Mouse (Mus musculus) liver, embryonic 16.5 days (tissue): ENCODE data around the gene Elfn1. TPM values are rescaled to one million over a fixed set of nuclear protein-coding genes. Genes with fewer than 3 reads are reported as not detected.
A peak's percentile ranks its signal among the peaks of the same experiment; 100 is the strongest.

ENCODE experiments used
- ATAC-seq: fragments of 200-750 bp; cut with Nextera tagmentation; 2 replicates; pipeline ENCODE4 v1.8.0; 2017; ENCODE audit warnings: low read depth, mild to moderate bottlenecking, moderate number of reproducible peaks, moderate library complexity
- H3K27ac ChIP-seq: fragments of 300-500 bp; sonication (generic); 2 replicates; pipeline ENCODE4 v1.5.1; 2014; ENCODE audit warnings: mild to moderate bottlenecking, low read length
- H3K27me3 ChIP-seq: fragments of 300-500 bp; sonication (generic); 2 replicates; pipeline ENCODE4 v1.6.1; 2014; ENCODE audit warnings: low read depth, low read length, mixed read lengths; ENCODE audit not compliant: control insufficient read depth, insufficient read depth
- H3K36me3 ChIP-seq: fragments of 300-500 bp; sonication (generic); 2 replicates; pipeline ENCODE4 v1.6.1; 2014; ENCODE audit warnings: mild to moderate bottlenecking; ENCODE audit not compliant: control insufficient read depth, insufficient read depth
- H3K4me1 ChIP-seq: fragments of 300-500 bp; sonication (generic); 2 replicates; pipeline ENCODE4 v1.6.1; 2014; ENCODE audit warnings: low read depth, low read length, mixed read lengths; ENCODE audit not compliant: control insufficient read depth
- H3K4me2 ChIP-seq: fragments of 300-500 bp; sonication (generic); 2 replicates; pipeline ENCODE4 v1.6.1; 2014; ENCODE audit warnings: low read depth, low read length, mixed read lengths
- H3K4me3 ChIP-seq: fragments of 300-500 bp; sonication (generic); 2 replicates; pipeline ENCODE4 v1.5.1; 2014; ENCODE audit warnings: low read depth, mild to moderate bottlenecking, low read length
- H3K9ac ChIP-seq: fragments of 300-500 bp; sonication (generic); 2 replicates; pipeline ENCODE4 v1.6.1; 2014; ENCODE audit warnings: low read depth, low read length
- H3K9me3 ChIP-seq: fragments of 300-500 bp; sonication (generic); replicated peaks from 2 replicates; pipeline ENCODE4 v1.6.1; 2016; ENCODE audit warnings: low read length; ENCODE audit not compliant: control insufficient read depth
- WGBS: fragments of 180-500 bp; shearing (Covaris S2); extraction: QIAGEN DNeasy Blood & Tissue Kit; methylation state at CpG from one replicate; pipeline ENCODE4 v1.1.7; 2014; ENCODE audit not compliant: insufficient replicate concordance; 5-methylcytosine and 5-hydroxymethylcytosine counted together
- polyA plus RNA-seq: library from polyadenylated mRNA; unstranded; fragments of >200 nt; fragmentation: Nextera tagmentation; extraction: Ambion mirVana; gene quantifications from 2 replicates; pipeline ENCODE4 v1.2.1, GENCODE M21; 2015

Gene Elfn1
- polyA plus RNA-seq, 1 experiment from 2014 or later: not detected

DNA sequence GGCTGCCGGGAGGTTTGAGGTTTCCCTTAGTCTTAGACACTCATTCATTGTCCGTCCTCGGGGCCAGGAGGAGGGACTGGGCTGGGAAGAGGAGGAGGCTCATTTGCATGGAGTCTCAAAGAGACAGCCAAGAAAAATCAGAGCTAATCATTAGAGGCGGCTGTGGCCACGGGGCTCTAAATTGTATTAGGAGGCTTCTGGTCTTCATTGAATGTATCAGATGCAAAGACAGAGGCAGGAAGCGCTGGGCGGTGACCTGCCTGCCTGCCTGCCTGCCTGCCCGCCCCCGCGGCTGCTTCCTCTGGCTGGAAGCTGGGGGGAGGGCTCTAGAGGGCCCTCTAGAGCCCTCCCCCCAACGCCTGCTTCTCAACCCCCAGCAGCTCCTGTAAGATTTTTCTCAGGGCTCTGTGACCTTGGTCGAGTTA, 23.2 kb downstream of the Elfn1 start:
- Histone ChIP-seq H3K4me1 (no peaks in the 10 kb centered on the region), H3K9ac (no peak overlapping the region), H3K27ac (no peak overlapping the region), H3K27me3 (peaks cover 10% of the 10 kb centered on the region), H3K4me2 (no peak overlapping the region), H3K36me3 (no peaks in the 10 kb centered on the region), H3K4me3 (no peak overlapping the region), H3K9me3 (no peaks in the 10 kb centered on the region)
- WGBS: under 1% methylated on average over 12 of the region's 12 CpGs
- no peak for ATAC-seq

DNA sequence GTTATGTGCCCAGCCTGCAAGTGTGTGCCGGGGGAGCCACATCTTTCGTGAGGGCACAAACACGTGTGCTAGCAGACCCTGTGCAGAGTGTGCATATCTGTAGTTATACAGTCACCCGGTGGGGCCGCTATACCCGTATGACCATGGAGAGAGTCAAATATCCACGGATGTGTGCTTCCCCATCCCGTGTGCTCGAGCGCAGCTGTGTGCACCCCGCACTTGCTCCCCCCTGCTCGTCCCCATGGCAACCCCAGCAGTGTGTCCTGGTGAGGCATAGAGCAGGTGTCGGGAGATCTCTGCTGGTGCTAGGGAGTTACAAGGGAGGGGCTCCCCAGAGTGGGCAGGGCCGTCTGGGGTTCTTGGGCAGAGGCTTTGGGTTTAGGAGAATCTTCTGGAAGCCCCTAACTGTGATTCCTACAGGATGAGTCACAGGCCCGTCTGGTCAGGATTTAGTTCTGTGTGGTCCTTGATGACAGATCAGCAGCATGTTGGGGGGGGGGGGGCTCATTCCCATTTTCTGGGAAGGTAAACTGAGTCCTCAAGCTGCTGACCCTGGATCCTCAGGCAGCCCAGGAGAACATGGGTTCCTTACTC, 24.3 kb downstream of the Elfn1 start:
- no peaks in the 10 kb centered on the region for H3K4me1 ChIP-seq
- no peak for ATAC-seq
- H3K4me2 ChIP-seq: no peak overlapping the region
- H3K4me3 ChIP-seq: no peak overlapping the region
- H3K27ac ChIP-seq: no peak overlapping the region
- H3K27me3 ChIP-seq: peaks cover 8% of the 10 kb centered on the region
- no peak overlapping the region for H3K9ac ChIP-seq
- no peaks in the 10 kb centered on the region for H3K36me3 ChIP-seq
- no peaks in the 10 kb centered on the region for H3K9me3 ChIP-seq
- 37% methylated on average over 15 of the region's 15 CpGs for WGBS

- ATAC-seq: no peak
- no peak overlapping the region for H3K4me3 ChIP-seq
- no peak overlapping the region for H3K9ac ChIP-seq
- H3K27me3 ChIP-seq: peaks cover 8% of the 10 kb centered on the region
- no peak overlapping the region for H3K27ac ChIP-seq
- H3K4me1 ChIP-seq: no peaks in the 10 kb centered on the region
- H3K9me3 ChIP-seq: no peaks in the 10 kb centered on the region
- no peaks in the 10 kb centered on the region for H3K36me3 ChIP-seq
- no peak overlapping the region for H3K4me2 ChIP-seq
- WGBS: 28% methylated on average over 13 of the region's 13 CpGs
Measured at GRCm38 (mm10) chr5:139932595-139933271, 25.0 kb downstream of the Elfn1 start.

DNA sequence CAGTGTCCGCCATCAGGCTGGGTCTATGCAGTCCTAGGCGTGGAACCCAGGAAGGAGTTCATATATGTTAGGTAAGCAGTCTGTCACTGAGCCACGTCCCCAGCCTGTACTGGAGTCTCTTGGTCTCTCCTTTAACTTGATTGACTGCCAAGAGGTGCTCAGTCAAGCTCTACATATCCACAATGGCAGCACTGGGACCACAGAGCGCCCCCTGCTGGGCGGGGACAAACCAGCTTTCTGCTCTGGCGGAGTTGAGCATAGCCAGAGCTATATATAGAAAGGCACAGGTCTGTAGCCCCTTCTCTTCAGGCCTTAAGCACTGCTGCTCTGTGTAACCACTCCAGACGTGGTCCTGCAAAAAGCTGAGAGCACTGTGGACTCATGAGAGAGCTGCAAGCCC, 25.7 kb downstream of the Elfn1 start:
- Histone ChIP-seq H3K27ac (no peak overlapping the region), H3K36me3 (no peaks in the 10 kb centered on the region), H3K4me1 (no peaks in the 10 kb centered on the region), H3K4me2 (no peak overlapping the region), H3K27me3 (peaks cover 8% of the 10 kb centered on the region), H3K4me3 (no peak overlapping the region), H3K9me3 (no peaks in the 10 kb centered on the region), H3K9ac (no peak overlapping the region)
- ATAC-seq: no peak
- WGBS: 33% methylated on average over 7 of the region's 7 CpGs

GRCm38 (mm10) chr5:139936431-139936830, 28.7 kb downstream of the Elfn1 start:
- no peak overlapping the region for H3K4me3 ChIP-seq
- ATAC-seq: no peak
- no peaks in the 10 kb centered on the region for H3K9me3 ChIP-seq
- 56% methylated on average over 13 of the region's 13 CpGs for WGBS
- H3K9ac ChIP-seq: no peak overlapping the region
- no peaks in the 10 kb centered on the region for H3K36me3 ChIP-seq
- H3K27ac ChIP-seq: no peak overlapping the region
- H3K4me1 ChIP-seq: no peaks in the 10 kb centered on the region
- no peak overlapping the region for H3K4me2 ChIP-seq
- peaks cover 2% of the 10 kb centered on the region for H3K27me3 ChIP-seq

DNA sequence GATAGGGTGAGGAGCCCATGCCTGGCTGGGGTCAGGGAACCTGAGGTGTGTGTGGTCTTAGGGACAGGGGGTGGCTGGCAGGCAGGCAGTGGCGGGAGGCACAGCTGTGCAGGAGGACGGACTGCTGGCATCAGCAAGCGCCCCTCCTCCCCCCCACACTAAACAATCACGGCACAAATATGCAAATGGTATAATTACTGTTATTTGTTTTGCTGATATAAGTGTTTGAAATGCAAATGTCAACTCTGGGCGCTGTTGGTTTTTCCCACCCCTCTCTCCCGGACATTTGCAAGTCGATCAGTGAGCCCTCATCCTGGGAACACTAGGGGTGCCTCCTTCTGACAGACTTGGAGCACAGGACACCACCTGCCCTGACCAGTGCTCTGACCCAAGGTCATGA, 37.0 kb downstream of the Elfn1 start:
- Histone ChIP-seq H3K4me2 (no peak overlapping the region), H3K36me3 (no peaks in the 10 kb centered on the region), H3K27me3 (no peaks in the 10 kb centered on the region), H3K4me1 (no peaks in the 10 kb centered on the region), H3K4me3 (no peak overlapping the region), H3K27ac (no peak overlapping the region), H3K9ac (no peak overlapping the region), H3K9me3 (no peaks in the 10 kb centered on the region)
- no peak for ATAC-seq
- WGBS: 29% methylated on average over 7 of the region's 7 CpGs

GRCm38 (mm10) chr5:139945715-139946364, 38.1 kb downstream of the Elfn1 start:
- ATAC-seq: 0 out of 2 replicates have a peak, but pooled peaks have one; percentile 24
- no peak overlapping the region for H3K4me2 ChIP-seq

DNA sequence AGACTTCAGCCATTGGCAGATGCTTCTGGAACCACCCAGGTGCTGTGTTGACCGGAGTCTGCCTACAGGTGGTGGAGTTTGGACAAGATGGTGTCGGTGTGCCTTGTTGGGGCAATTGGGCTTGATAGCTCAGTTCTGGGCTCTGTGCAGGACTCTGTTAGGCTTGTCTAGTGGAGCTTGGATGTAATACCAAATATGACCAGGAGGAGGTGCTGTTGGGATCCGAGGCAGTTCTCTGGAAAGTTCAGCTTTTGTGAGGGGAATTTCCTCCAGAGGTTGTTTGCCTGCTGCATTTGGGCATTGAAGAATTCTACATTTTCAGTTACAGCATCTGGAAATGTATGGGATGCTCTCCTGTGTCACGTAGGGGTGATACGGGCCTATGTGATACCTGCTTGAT, 39.7 kb downstream of the Elfn1 start:
- no peak for ATAC-seq
- WGBS: 75% methylated on average over 5 of the region's 5 CpGs
- no peaks in the 10 kb centered on the region for H3K36me3 ChIP-seq
- H3K27me3 ChIP-seq: no peaks in the 10 kb centered on the region
- H3K4me1 ChIP-seq: no peaks in the 10 kb centered on the region
- no peak overlapping the region for H3K4me3 ChIP-seq
- no peak overlapping the region for H3K4me2 ChIP-seq
- no peak overlapping the region for H3K9ac ChIP-seq
- no peak overlapping the region for H3K27ac ChIP-seq
- no peaks in the 10 kb centered on the region for H3K9me3 ChIP-seq

More at GRCm38 (mm10) chr5:139945715-139946364, 38.1 kb downstream of the Elfn1 start:
- H3K4me1 ChIP-seq: no peaks in the 10 kb centered on the region
- 52% methylated on average over 12 of the region's 12 CpGs for WGBS
- H3K36me3 ChIP-seq: no peaks in the 10 kb centered on the region
- no peak overlapping the region for H3K4me3 ChIP-seq
- no peak overlapping the region for H3K27ac ChIP-seq
- H3K9me3 ChIP-seq: no peaks in the 10 kb centered on the region
- H3K9ac ChIP-seq: no peak overlapping the region
- H3K27me3 ChIP-seq: no peaks in the 10 kb centered on the region

DNA sequence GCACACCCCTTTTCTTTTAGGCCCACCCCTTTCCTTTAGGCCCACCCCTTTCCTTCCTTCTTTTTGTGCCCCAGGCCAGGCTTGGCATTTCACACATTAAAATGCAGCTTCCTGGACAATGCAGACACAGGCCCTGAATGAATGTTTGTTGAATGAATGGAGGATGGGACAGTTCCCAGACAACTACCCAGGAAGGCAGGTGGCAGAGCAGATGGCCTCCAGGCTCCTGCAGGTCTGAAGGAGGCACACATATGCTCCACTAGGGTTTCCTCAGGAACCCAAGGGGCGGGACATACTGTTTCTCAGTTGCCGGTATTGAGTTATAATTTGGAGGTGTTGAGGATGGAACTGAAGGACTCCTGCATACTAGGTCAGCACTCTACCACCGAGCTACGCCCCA, 40.8 kb downstream of the Elfn1 start:
- ATAC-seq: no peak
- 58% methylated on average over 4 of the region's 4 CpGs for WGBS
- no peaks in the 10 kb centered on the region for H3K27me3 ChIP-seq
- H3K4me1 ChIP-seq: no peaks in the 10 kb centered on the region
- H3K27ac ChIP-seq: no peak overlapping the region
- no peak overlapping the region for H3K4me3 ChIP-seq
- no peaks in the 10 kb centered on the region for H3K36me3 ChIP-seq
- H3K9ac ChIP-seq: no peak overlapping the region
- H3K9me3 ChIP-seq: no peaks in the 10 kb centered on the region
- no peak overlapping the region for H3K4me2 ChIP-seq
